Mouse (Mus musculus): ENCODE results near the gene Rbp1. TPM values are rescaled to one million over a fixed set of nuclear protein-coding genes. Genes with fewer than 3 reads are reported as not detected.

Gene Rbp1
- polyA plus RNA-seq, 1 experiment = 14.6 TPM

DNA sequence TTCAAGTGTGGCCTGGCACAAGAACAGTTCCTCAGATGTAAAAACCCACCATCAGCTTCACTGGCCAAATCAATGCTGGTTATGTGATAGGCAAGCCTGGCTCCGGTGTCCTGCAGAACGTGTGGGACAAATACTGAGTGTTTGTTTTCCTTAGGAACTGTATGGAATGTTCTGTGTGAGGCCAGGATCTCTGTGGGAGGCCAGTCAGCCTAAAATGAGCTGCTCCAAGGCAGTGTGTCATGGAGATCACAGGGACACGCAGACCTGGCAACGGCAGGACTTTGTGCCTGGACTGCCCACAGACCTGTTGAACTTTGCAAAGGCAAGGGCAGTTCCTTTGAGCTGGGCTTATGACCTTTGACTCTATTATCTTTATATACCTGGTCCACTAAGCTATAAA, 67.4 kb downstream of the Rbp1 start:
- Histone ChIP-seq H3K4me3 (ENCODE audit: low read depth, low read length) (no peak overlapping the region), H3K4me1 (ENCODE audit: control insufficient read depth, insufficient read depth, low read length) (no peaks in the 10 kb centered on the region), H3K27ac (ENCODE audit: insufficient read depth, low read length) (no peak overlapping the region), H3K9me3 (replicated peaks; ENCODE audit: control insufficient read depth, insufficient read depth, low read length, poor library complexity, severe bottlenecking) (no peaks in the 10 kb centered on the region), H3K36me3 (ENCODE audit: control insufficient read depth, insufficient read depth, low read length, poor library complexity, severe bottlenecking) (no peaks in the 10 kb centered on the region), H3K9ac (ENCODE audit: low read depth, poor library complexity, severe bottlenecking) (no peak overlapping the region), H3K27me3 (ENCODE audit: control insufficient read depth, insufficient read depth, low read length, poor library complexity, severe bottlenecking) (no peaks in the 10 kb centered on the region)
- no peak for TF ChIP-seq POLR2A (IDR thresholded peaks at IDR 0.05; ENCODE audit: insufficient read depth, low read length)
- no peak for TF ChIP-seq EP300 (IDR thresholded peaks at IDR 0.05; ENCODE audit: insufficient read depth, low read depth, low read length)
- no peak for TF ChIP-seq CTCF (IDR thresholded peaks at IDR 0.05; ENCODE audit: low read depth, low read length)

DNA sequence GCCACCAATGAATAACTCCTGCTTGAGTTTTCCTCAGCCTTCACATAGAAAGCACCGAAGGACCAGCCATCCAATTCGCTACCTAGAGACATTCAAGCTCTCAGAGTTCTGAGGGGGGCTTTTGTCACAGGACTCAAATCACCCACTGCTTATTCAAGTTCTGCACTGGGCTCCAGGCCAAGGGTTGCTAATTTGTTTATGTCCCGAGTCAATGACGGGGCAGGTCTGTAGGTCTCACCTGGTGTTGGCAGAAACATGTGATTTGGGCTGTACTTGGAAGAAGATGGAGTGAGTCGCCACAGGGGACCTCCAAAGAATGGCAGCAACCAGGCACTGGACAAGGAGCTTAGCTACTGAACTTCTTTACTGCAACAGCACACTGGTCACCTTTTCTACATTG, 68.3 kb downstream of the Rbp1 start:
- H3K4me3 ChIP-seq (ENCODE audit: low read depth, low read length) = no peak overlapping the region
- no peak for TF ChIP-seq CTCF (IDR thresholded peaks at IDR 0.05; ENCODE audit: low read depth, low read length)
- TF ChIP-seq EP300 (IDR thresholded peaks at IDR 0.05; ENCODE audit: insufficient read depth, low read depth, low read length) = no peak
- TF ChIP-seq POLR2A (IDR thresholded peaks at IDR 0.05; ENCODE audit: insufficient read depth, low read length) = no peak
- no peak overlapping the region for H3K27ac ChIP-seq (ENCODE audit: insufficient read depth, low read length)
- no peaks in the 10 kb centered on the region for H3K36me3 ChIP-seq (ENCODE audit: control insufficient read depth, insufficient read depth, low read length, poor library complexity, severe bottlenecking)
- H3K27me3 ChIP-seq (ENCODE audit: control insufficient read depth, insufficient read depth, low read length, poor library complexity, severe bottlenecking) = no peaks in the 10 kb centered on the region
- no peaks in the 10 kb centered on the region for H3K9me3 ChIP-seq (replicated peaks; ENCODE audit: control insufficient read depth, insufficient read depth, low read length, poor library complexity, severe bottlenecking)
- H3K4me1 ChIP-seq (ENCODE audit: control insufficient read depth, insufficient read depth, low read length) = no peaks in the 10 kb centered on the region
- no peak overlapping the region for H3K9ac ChIP-seq (ENCODE audit: low read depth, poor library complexity, severe bottlenecking)

DNA sequence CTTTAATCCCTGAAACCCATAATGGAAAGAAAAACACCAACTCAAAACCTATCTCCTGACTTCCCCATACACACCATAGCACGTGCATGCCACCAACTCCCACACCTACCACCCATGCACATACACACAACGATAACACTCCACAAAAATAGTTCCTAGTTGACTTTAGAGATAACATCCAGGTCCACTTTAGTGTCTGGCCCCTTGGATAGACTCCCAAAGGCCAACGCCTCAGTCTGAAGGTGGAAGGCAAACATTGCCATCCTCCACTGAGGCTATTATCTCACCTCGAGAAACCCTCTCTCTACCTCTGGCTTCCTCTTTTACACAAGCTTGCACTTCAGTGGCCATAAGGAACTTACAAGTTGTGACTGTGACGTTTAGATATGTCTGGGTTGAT, 69.5 kb downstream of the Rbp1 start:
- no peaks in the 10 kb centered on the region for H3K27me3 ChIP-seq (ENCODE audit: control insufficient read depth, insufficient read depth, low read length, poor library complexity, severe bottlenecking)
- H3K9ac ChIP-seq (ENCODE audit: low read depth, poor library complexity, severe bottlenecking) = no peak overlapping the region
- no peak overlapping the region for H3K4me3 ChIP-seq (ENCODE audit: low read depth, low read length)
- no peak for TF ChIP-seq CTCF (IDR thresholded peaks at IDR 0.05; ENCODE audit: low read depth, low read length)
- TF ChIP-seq EP300 (IDR thresholded peaks at IDR 0.05; ENCODE audit: insufficient read depth, low read depth, low read length) = no peak
- no peak for TF ChIP-seq POLR2A (IDR thresholded peaks at IDR 0.05; ENCODE audit: insufficient read depth, low read length)
- no peaks in the 10 kb centered on the region for H3K9me3 ChIP-seq (replicated peaks; ENCODE audit: control insufficient read depth, insufficient read depth, low read length, poor library complexity, severe bottlenecking)
- no peak overlapping the region for H3K27ac ChIP-seq (ENCODE audit: insufficient read depth, low read length)
- H3K36me3 ChIP-seq (ENCODE audit: control insufficient read depth, insufficient read depth, low read length, poor library complexity, severe bottlenecking) = no peaks in the 10 kb centered on the region
- no peaks in the 10 kb centered on the region for H3K4me1 ChIP-seq (ENCODE audit: control insufficient read depth, insufficient read depth, low read length)

DNA sequence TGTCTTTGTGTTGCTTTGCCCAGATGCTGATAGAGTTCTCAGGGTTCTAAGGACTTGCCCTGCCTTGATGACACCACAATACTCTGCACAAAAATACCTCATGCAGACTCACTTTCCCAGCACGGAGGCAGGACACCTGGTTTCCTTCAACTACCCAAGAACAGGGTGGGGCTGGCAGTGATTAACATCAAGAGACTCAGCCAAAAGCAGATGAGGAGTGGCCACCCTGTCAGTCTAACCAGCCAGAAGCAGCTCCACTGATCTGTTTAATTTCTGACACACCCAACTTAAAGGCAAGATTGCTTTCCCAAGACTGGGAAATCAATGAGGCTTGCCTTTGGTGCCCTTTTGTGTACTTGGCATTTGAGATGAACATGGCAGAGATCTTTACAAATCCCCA, 70.1 kb downstream of the Rbp1 start:
- Histone ChIP-seq H3K9me3 (replicated peaks; ENCODE audit: control insufficient read depth, insufficient read depth, low read length, poor library complexity, severe bottlenecking) (no peaks in the 10 kb centered on the region), H3K36me3 (ENCODE audit: control insufficient read depth, insufficient read depth, low read length, poor library complexity, severe bottlenecking) (no peaks in the 10 kb centered on the region), H3K27ac (ENCODE audit: insufficient read depth, low read length) (no peak overlapping the region), H3K27me3 (ENCODE audit: control insufficient read depth, insufficient read depth, low read length, poor library complexity, severe bottlenecking) (no peaks in the 10 kb centered on the region), H3K4me3 (ENCODE audit: low read depth, low read length) (no peak overlapping the region), H3K4me1 (ENCODE audit: control insufficient read depth, insufficient read depth, low read length) (no peaks in the 10 kb centered on the region), H3K9ac (ENCODE audit: low read depth, poor library complexity, severe bottlenecking) (no peak overlapping the region)
- TF ChIP-seq CTCF (IDR thresholded peaks at IDR 0.05; ENCODE audit: low read depth, low read length) (no peak), POLR2A (IDR thresholded peaks at IDR 0.05; ENCODE audit: insufficient read depth, low read length) (no peak), EP300 (IDR thresholded peaks at IDR 0.05; ENCODE audit: insufficient read depth, low read depth, low read length) (no peak)

Other genes starting within 250 kb of the Rbp1 start
- 1.8 and 1.9 TPM in 2 replicates for gene Nmnat3, start 135.5 kb upstream of the Rbp1 start, polyA plus RNA-seq (2011; ENCODE audit: insufficient read depth, insufficient read length, low read depth, missing spikeins)
- not detected in 2 replicates for gene Rbp2, start 63.2 kb downstream of the Rbp1 start, polyA plus RNA-seq (2011; ENCODE audit: insufficient read depth, insufficient read length, low read depth, missing spikeins)
- gene Copb2, start 140.8 kb downstream of the Rbp1 start, polyA plus RNA-seq (2011; ENCODE audit: insufficient read depth, insufficient read length, low read depth, missing spikeins) = 140 and 146 TPM in 2 replicates
- 41.8 and 50.3 TPM in 2 replicates for gene Mrps22, start 178.7 kb downstream of the Rbp1 start, polyA plus RNA-seq (2011; ENCODE audit: insufficient read depth, insufficient read length, low read depth, missing spikeins)

All from ES-Bruce4 (cell line).